25 mouse cellular contexts compared by ENCODE assay signal in genomic region chr13:19081932-19082331, GRCm38 (mm10).
"Had no signal": no experiment of that assay in that cellular context is flagged by ENCODE, and none has a peak within 500 bp of the region (broad histone marks: within the 10 kb centered on the region; RNA-seq: fewer than 3 reads in every experiment).

No protein-coding gene starts in this region.

- H3K9me3 ChIP-seq: forebrain, embryonic 15.5 days; heart, embryonic 13.5 days; heart, embryonic 15.5 days; hindbrain, embryonic 13.5 days; intestine, embryonic 15.5 days; kidney, embryonic 15.5 days; limb, embryonic 13.5 days had no signal

- H3K4me2 ChIP-seq: forebrain, embryonic 15.5 days; heart, embryonic 11.5 days; heart, embryonic 13.5 days; heart, embryonic 15.5 days; hindbrain, embryonic 13.5 days; intestine, embryonic 15.5 days; kidney, embryonic 15.5 days; limb, embryonic 13.5 days had no signal

- H3K4me1 ChIP-seq: forebrain, embryonic 15.5 days; heart, embryonic 13.5 days; heart, embryonic 15.5 days; hindbrain, embryonic 13.5 days; intestine, embryonic 15.5 days; kidney, embryonic 15.5 days; limb, embryonic 13.5 days had no signal

- H3K9ac ChIP-seq: forebrain, embryonic 15.5 days; forebrain, postnatal 0 days; heart, embryonic 13.5 days; heart, embryonic 15.5 days; hindbrain, embryonic 13.5 days; intestine, embryonic 15.5 days; kidney, embryonic 15.5 days; limb, embryonic 13.5 days had no signal

- ATAC-seq: forebrain, embryonic 15.5 days; forebrain, postnatal 0 days; hindbrain, embryonic 16.5 days; inflammation-experienced regulatory T-cells, adult 6 months; intestine, embryonic 15.5 days; intestine, postnatal 0 days had no signal

- H3K27me3 ChIP-seq: forebrain, embryonic 15.5 days; heart, embryonic 13.5 days; heart, embryonic 15.5 days; hindbrain, embryonic 13.5 days; intestine, embryonic 15.5 days; kidney, embryonic 15.5 days; limb, embryonic 13.5 days had no signal

- H3K27ac ChIP-seq: forebrain, embryonic 15.5 days; heart, adult 2 months; heart, embryonic 13.5 days; heart, embryonic 15.5 days; hindbrain, embryonic 13.5 days; intestine, embryonic 15.5 days; kidney, embryonic 15.5 days; kidney, postnatal 0 days; left cerebral cortex, adult 2 months; limb, embryonic 13.5 days had no signal

- DNase-seq: forebrain, postnatal 0 days; gastrocnemius, postnatal 14 days; gastrocnemius, postnatal 36 days; heart, adult 11 months; heart, adult 2 months; heart, postnatal 14 days; heart, postnatal 36 days; kidney, adult 2 months; kidney, adult 9 months; kidney, postnatal 14 days; kidney, postnatal 36 days; layer of hippocampus, adult 9-11 months had no signal

- H3K36me3 ChIP-seq: forebrain, embryonic 15.5 days; heart, embryonic 13.5 days; heart, embryonic 15.5 days; intestine, embryonic 15.5 days; kidney, embryonic 15.5 days; limb, embryonic 13.5 days had no signal

- H3K4me3 ChIP-seq: forebrain, embryonic 15.5 days; heart, adult 2 months; heart, embryonic 13.5 days; heart, embryonic 15.5 days; hindbrain, embryonic 13.5 days; intestine, embryonic 15.5 days; kidney, embryonic 15.5 days; left cerebral cortex, adult 2 months; limb, embryonic 13.5 days had no signal
